Mouse (Mus musculus) 3T3-L1 (cell line): Measurements from ENCODE around the gene 1700016K19Rik.
"Not testable (repeated sequence)": the region's sequence is repeated elsewhere in the genome, so short reads cannot be mapped to it uniquely, and the experiment has no call there.

ENCODE experiments used
- DNase-seq: peaks from one replicate; pipeline ENCODE4 v3.0.0-alpha.2; 2015; ENCODE audit warnings: low read depth, low spot score

The 1700016K19Rik gene

GRCm38 (mm10) chr11:75984581-75984980 lies 15.1 kb upstream of the 1700016K19Rik start:
- DNase-seq = no peak

- no peak for DNase-seq
Measured at GRCm38 (mm10) chr11:75985948-75986347, 13.8 kb upstream of the 1700016K19Rik start.

DNA sequence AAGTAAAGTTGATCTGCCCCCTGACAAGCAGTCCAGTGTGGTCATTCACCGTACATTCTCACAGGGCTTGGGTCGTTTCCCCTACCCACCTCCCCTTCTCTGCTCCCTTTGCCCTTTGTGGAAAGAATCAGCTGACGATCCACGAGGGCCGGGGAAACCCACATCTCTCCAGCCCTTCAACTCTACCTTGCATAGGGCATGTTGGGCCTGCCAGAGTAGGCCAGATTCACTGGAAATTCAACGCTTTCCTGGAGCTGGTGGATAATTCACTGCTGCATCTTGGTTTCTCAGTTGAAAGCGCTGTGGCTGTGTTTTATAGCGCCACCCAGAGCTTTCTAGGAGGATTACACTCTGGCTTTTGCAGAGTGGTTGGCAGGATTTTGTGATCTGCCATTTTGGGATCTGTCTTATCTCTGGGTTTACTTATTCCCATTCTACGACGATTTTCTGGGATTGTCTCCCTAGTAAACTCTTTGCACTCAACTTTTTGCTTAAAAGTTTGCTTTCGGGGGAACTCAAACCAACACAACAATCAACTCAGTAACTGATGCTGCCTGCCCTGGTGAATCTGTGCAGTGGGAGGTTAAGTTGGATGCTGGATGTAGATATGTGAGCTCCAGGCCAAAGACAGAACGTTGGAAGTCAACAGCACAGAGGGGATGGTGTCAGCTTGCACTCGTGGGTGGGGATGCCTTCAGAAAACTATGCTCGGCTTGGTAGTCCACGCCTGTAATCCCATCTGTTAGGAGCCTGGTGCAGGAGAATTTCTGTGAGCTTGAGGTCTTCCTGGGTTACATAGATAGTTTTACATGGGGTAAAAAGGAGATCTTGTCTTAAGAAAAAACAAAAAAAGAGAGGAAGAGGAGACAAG lies 8.5 kb upstream of the 1700016K19Rik start:
- no peak for DNase-seq

DNA sequence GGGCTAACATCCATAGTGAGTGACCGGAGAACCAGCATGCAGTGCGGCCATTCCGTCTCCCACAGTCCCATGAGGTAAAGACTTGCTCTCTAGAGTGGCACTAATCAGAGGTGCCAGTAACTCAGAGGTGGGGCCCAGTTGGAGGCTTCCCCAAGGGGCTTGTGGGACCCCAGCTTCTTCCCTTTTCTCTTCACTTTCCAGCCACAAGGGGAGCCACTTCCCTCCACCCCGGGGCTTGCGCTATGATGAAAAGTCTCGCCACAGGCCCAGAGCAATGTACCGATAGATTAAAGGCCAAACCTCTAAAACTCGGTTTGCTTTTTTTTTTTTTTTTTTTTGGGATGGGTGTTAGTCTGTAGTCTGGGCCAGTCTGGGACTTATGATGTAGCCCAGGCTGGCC lies 7.8 kb upstream of the 1700016K19Rik start:
- DNase-seq = no peak

GRCm38 (mm10) chr11:75992481-75992880 lies 7.2 kb upstream of the 1700016K19Rik start:
- DNase-seq = no peak

- no peak for DNase-seq
Measured at GRCm38 (mm10) chr11:75994357-75994756, 5.4 kb upstream of the 1700016K19Rik start.

DNA sequence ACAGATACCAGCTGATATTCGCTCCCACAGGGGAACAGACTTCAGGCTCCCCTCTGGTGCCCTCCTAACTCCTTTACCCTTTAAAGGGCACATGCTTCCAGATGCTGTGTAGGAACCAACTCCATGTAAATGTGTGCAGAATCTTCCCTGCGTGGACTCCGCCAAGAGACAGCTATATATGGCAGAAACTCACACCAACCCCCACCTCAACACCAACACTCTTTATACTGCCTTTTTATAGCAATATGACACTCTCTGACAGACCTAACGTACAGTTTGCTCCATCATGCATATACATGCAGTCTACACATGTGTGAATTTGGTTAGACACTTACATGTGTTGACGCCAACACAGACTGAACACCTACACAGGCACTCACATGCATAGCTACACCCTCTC lies 989 bp downstream of the 1700016K19Rik start:
- no peak for DNase-seq

DNA sequence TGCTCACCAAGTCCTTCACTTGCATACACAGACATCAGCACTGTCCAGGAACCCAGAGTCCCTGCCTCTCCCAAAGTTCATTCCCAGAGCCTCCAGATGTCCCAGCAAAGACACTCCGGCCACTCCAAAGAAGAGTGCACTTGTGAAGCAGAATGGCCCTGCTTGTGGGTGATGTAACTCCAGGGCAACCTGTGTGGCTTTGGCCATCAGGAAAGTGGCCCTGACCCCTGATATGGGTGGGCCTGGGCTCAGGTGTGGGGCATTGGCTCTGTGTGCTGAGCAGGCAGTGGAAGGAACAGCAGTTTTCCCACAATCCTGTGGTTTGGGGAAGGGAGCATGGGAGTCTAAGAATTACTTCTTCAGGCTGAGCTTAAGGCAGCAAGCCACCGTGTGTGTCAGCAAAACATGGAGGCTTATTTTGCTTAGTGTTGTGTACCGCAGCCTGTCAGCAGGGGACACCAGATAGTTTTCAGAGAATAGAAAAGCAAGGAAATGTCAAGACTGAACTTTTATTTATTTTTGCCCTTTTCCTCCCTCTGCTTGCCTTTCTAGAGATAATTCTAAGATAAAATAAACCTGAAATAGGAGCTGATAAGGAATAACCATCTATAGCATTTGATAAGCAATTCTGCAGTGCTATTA lies 1.6 kb downstream of the 1700016K19Rik start:
- DNase-seq = peak; percentile 27

DNA sequence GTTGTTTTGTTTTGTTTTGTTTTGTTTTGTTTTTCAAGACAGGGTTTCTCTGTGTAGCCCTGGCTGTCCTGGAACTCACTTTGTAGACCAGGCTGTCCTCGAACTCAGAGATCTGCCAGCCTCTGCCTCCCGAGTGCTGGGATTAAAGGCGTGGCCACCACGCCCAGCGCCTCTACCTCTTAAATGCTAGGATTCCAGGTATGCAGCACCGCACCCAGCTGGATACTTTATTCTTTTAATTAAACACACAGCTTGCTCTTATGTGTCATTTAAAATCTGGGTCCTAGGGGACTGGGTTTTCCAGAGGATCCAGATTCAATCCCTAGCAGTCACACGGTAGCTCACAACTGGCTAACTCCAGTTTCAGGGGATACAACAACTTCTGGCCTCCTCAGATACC lies 4.6 kb downstream of the 1700016K19Rik start:
- DNase-seq = not testable (repeated sequence)

DNA sequence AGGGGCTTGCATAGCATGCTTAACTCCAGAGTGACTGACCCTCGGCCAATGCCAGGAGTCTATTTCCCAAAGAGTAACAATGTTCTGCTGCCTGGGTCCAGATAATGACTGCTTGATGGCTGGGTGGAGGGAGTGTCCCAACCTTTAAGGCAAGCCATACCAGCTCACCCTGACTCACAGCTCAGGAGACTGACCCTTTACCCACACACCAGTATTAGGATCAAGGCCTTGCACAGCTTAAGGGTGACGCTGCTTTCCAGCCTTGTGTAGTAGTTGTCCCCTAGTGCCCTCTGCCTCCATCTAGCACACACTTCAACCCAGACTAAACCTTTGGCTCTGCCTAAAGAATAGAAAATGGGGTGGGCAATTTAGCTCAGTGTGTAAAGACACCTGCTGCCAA lies 8.4 kb downstream of the 1700016K19Rik start:
- DNase-seq = peak; percentile 23

DNA sequence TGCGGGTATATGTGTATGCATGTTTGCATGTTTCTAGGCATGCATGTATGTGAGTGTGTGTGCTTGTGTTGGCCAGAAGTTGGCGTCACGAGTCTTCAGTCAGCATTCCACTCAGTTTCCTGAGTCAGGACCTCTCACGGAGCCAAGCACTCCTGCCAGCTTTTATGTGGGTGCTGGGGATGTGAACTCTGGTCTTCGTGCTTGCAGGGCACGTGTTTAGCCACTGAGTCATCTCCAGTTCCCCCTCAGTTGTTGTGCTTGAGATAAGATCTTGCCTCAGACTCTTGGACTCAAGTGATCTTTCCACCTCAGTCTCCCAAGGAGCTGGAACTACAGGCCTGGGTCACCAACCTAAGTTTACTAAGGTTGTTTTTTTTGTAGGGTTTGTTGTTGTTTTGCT lies 9.4 kb downstream of the 1700016K19Rik start:
- DNase-seq = peak; percentile 44

DNA sequence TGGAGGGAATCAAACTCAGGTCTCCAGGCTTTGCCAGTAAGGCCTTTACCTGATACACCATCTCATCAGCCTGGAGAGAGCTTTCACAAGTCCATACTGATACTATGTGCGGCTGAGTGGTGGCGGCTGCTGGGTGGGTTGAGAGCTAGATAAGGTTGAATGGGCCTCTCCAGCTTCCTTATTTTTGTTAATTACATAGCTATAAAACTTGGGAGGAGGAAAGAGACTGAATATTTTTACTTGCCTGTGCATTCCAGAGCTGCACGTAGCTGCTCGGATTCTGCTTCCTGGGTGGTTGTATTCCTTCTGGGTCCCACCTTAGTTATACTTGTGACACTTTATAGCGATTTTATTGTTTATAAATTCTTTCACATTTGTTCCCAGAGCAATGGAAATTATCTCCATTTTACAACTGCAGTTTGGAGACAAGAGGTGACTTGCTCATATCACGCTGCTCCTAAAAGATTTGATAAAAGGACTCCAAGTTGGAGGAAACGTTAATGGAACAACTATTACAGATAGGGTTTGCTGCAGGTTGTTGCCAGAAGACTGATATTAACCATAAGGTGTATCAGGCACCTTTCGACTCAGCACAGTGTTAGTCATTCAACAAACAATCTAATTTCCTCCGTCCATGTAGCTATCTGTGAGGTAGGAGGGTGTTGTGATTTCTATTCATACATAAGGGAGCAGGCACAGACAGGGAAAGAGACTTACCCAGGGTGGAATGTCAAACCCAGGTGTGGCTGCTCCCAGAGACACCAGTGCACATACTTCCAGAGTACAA lies 11.3 kb downstream of the 1700016K19Rik start:
- DNase-seq = no peak

GRCm38 (mm10) chr11:76015251-76015650 lies 15.5 kb downstream of the 1700016K19Rik start:
- no peak for DNase-seq

- DNase-seq = no peak
Measured at GRCm38 (mm10) chr11:76015814-76016213, 16.1 kb downstream of the 1700016K19Rik start.

DNA sequence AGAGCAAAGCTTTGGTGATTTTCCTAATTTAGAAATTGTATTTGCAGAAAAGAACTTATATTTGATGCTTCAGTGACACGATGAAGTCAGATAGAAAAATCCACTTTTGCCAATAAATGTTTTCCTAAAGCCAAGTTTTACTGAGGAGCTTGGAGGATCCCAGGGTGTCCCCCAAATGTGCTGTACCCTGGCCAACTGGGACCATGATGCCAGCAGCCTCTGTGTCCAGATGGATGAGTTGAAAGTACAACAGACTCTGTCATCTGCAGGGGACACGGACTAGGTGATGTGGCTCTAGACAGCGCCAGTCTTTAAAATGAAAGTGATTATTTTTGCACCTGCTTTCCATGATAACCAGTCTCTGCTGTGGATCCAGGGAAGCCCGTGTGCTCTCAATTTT lies 20.2 kb downstream of the 1700016K19Rik start:
- DNase-seq = no peak

- DNase-seq = no peak
Measured at GRCm38 (mm10) chr11:76020916-76021315, 21.2 kb downstream of the 1700016K19Rik start.

DNA sequence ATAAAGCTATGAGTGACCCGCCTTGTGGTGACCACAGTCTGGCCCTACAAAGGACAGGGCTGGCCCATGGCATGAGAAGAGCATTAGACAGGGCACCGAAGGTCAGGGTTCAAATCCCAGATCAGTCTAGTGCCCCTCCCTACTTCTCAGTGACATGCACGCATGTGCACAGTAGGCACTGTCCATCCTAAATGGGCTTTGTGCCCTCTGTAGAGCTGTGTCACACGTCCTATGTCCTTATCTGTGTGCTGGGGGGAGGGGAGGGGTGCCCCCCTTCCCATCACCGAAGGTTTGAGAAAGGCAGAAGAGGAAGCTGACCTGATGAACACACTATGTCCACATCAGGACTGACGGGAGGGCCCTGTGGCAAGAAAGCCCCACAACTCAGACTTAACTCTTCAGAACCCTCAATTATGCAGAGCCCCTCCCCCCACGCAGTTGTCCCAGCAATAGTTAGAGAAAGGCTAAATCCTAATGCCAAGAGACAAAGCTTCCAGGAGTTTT lies 25.4 kb downstream of the 1700016K19Rik start:
- no peak for DNase-seq

DNA sequence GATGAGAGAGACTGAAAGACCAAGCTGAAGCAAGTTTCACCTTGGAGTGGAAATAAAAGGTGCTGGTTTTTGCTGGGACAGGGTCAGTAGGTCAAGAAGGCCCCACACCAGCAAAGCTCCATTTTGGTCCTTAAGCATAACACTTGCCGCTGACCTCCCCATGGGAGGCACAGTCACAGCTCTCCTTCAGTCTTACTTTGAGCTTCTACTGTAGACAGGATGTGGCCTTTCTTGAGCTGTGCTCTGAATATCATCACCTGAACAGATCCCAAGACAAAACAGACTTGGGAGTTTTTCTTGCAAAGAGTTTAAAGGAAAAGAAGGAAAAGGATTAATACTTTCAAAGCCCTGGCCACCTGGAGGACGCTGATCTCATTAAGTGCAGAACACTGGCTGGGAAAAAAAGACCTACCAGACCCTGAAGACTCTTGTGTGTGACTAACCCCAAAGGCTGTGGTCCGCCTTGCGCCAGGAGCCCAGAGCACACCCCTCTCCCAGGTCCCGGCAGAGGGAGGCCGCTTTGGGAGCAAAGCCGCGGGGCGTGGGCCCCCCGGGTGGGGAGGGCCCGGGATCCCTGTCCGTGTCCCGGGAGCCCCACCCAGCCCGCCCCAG lies 26.9 kb downstream of the 1700016K19Rik start:
- DNase-seq = peak; percentile 14

DNA sequence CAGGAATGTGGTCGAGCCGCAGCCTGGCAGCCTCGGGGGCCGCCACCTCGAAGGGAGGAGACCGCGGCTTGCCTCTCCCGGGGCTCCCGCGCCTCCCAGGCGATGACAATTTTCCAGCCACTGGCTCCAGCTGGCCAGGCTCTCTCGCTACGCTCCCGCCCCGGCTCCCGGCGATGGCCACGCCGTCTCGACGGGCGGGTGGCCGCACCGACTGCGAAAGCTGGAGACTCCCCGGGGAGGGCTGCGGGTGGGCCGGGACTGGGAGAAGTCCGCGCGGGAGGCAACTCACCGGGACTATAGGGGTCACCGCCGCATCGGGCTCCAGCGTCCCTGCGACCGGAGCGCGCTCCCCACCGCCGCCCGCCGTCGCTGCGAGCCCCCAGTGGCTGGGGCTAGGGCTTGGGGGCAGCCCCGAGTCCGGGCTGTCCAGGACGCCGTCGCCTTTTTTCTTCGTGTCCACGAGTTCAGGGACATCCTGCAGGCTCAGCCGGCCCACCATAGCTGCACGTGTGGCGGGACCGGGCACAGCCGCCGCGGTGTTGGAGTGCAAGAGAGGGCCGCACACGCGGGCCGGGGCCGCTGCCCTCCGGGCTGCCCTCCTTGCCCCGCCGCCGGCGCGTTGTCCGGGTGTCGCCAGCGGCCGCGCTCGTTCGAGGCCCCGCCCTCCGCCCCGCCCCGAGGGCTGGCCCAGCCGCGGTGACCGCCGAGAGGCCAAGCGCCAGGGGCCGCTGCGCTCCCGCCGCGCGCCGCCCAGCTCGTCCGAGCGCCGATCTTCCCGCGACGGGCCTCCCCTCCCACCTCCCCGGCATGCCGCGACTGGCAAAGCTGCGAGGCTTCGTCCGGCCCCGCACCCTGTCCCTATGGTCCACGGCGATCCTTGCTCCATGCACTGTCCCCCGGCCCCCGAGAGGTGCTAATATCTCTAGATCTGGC lies 27.7 kb downstream of the 1700016K19Rik start, which contains the start of gene Rflnb:
Gene Rflnb (minus strand): TSS at position 644 of the 933 bp plus-strand sequence.
- peak; percentile 59 for DNase-seq

GRCm38 (mm10) chr11:76028072-76028465 lies 28.4 kb downstream of the 1700016K19Rik start:
- DNase-seq = no peak
